Mouse (Mus musculus): ENCODE results near the gene Nhs. TPM values are rescaled to one million over a fixed set of nuclear protein-coding genes. Genes with fewer than 3 reads are reported as not detected.

Gene Nhs
- total RNA-seq, 2 experiments from 2014 or later: 4.0 to 4.1 TPM

- DNase-seq (ENCODE audit: low spot score in 2 of 2): peak in 1 of 2 experiments; percentile 22
- intact Hi-C loops (cut with DNase I): no loop called here
These were observed 305.8 kb downstream of the Nhs start for GRCm38 (mm10) chrX:161853626-161854312.

GRCm38 (mm10) chrX:161826186-161826585, 333.3 kb downstream of the Nhs start:
- DNase-seq (ENCODE audit: low spot score in 2 of 2): peak; percentile 30
- intact Hi-C loops (cut with DNase I): loop anchor here (2.0 to 10.0 kb wide), 3 partner anchors 427 to 774 kb away; no protein-coding TSS in a partner anchor

DNA sequence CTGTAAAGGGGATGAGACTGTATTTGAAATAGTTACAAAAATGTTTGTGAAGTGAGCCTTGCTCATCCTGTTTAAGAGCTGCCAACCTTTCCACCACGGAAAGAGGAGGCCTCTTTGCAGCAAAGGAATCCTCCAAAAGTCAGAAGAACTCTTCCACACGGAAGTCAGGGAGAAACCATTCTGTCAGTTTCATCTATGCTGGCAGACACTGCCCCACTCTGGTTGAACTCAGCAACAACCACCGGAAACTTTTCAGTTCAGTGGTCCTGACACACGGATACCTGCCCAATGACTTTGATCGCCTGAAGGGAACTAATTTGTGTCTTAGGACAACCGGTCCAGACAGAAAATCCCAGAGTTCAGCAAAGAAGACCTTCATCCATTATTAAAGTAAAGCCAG, 369.3 kb downstream of the Nhs start:
- peak in 1 of 2 experiments; percentile 42 for DNase-seq (ENCODE audit: low spot score in 2 of 2)
- intact Hi-C loops (cut with DNase I): loop anchor here (1.0 kb wide), 1 partner anchor 391 kb away; no protein-coding TSS in a partner anchor
